Mouse (Mus musculus) lung, postnatal 0 days (tissue): Measurements from ENCODE around the gene Vmn1r4.

Source experiments
- CTCF ChIP-seq: IDR thresholded peaks from 2 replicates; pipeline ENCODE4 v1.5.1; 2016; ENCODE audit warnings: antibody characterized with exemption, mild to moderate bottlenecking
- EP300 ChIP-seq: IDR thresholded peaks from 2 replicates; pipeline ENCODE4 v1.6.1; 2016; ENCODE audit warnings: antibody characterized with exemption, mild to moderate bottlenecking, control low read depth

- TF ChIP-seq CTCF = no peak
- TF ChIP-seq EP300 = no peak
Measured at GRCm38 (mm10) chr6:56888561-56888960, 35.3 kb upstream of the Vmn1r4 start.
